Mouse (Mus musculus) heart, embryonic 14.5 days (tissue): ENCODE data around the gene Epn2. TPM values are rescaled to one million over a fixed set of nuclear protein-coding genes. Genes with fewer than 3 reads are reported as not detected.

ENCODE experiments used
- ATAC-seq: fragments of 200-750 bp; cut with Nextera tagmentation; 2 replicates; pipeline ENCODE4 v1.8.0; 2017; ENCODE audit warnings: low read depth, moderate TSS enrichment; ENCODE audit not compliant: insufficient number of reproducible peaks, insufficient read depth, low FRiP score
- H3K27ac ChIP-seq, 2 experiments: fragments of 200-500 bp in 1 of 2; fragments of 300-500 bp in 1 of 2; sonication (generic) in 1 of 2; replicated peaks in 1 of 2; 2 replicates each; pipeline ENCODE4 v1.5.1; 2012 to 2014; ENCODE audit warnings: low read depth in 2 of 2, low read length in 2 of 2, control low read depth in 1 of 2, mild to moderate bottlenecking in 1 of 2, mixed read lengths in 1 of 2; ENCODE audit not compliant: control insufficient read depth in 1 of 2, insufficient read depth in 1 of 2
- H3K27me3 ChIP-seq: fragments of 300-500 bp; sonication (generic); 2 replicates; pipeline ENCODE4 v1.6.1; 2014; ENCODE audit warnings: mild to moderate bottlenecking, low read length, control low read depth; ENCODE audit not compliant: control insufficient read depth, insufficient read depth
- H3K36me3 ChIP-seq: fragments of 300-500 bp; sonication (generic); 2 replicates; pipeline ENCODE4 v1.6.1; 2014; ENCODE audit warnings: mild to moderate bottlenecking, control low read depth, low read length, mixed read lengths; ENCODE audit not compliant: control insufficient read depth, insufficient read depth
- H3K4me1 ChIP-seq, 2 experiments: fragments of 200-500 bp in 1 of 2; fragments of 300-500 bp in 1 of 2; sonication (generic) in 1 of 2; 2 replicates each; pipeline ENCODE4 v1.6.1; 2012 to 2014; ENCODE audit warnings: low read length in 2 of 2, control low read depth in 1 of 2, mixed read lengths in 1 of 2; ENCODE audit not compliant: control insufficient read depth in 2 of 2, insufficient read depth in 2 of 2
- H3K4me2 ChIP-seq: fragments of 300-500 bp; sonication (generic); 2 replicates; pipeline ENCODE4 v1.6.1; 2014; ENCODE audit warnings: mild to moderate bottlenecking, low read length
- H3K4me3 ChIP-seq, 2 experiments: fragments of 200-500 bp in 1 of 2; fragments of 300-500 bp in 1 of 2; sonication (generic) in 1 of 2; 2 replicates each; pipeline ENCODE4 v1.5.1; 2012 to 2014; ENCODE audit warnings: low read length in 2 of 2, mild to moderate bottlenecking in 2 of 2, control low read depth in 1 of 2, low read depth in 1 of 2, moderate library complexity in 1 of 2; ENCODE audit not compliant: control insufficient read depth in 1 of 2, insufficient read depth in 1 of 2
- H3K9ac ChIP-seq: fragments of 300-500 bp; sonication (generic); 2 replicates; pipeline ENCODE4 v1.6.1; 2014; ENCODE audit warnings: mild to moderate bottlenecking, low read length
- H3K9me3 ChIP-seq: fragments of 300-500 bp; sonication (generic); 2 replicates; pipeline ENCODE4 v1.6.1; 2016; ENCODE audit warnings: low read length, control low read depth; ENCODE audit not compliant: control insufficient read depth
- WGBS: fragments of 180-500 bp; shearing (Covaris S2); extraction: QIAGEN DNeasy Blood & Tissue Kit; methylation state at CpG from one replicate; pipeline ENCODE4 v1.1.7; 2014; 5-methylcytosine and 5-hydroxymethylcytosine counted together
- polyA plus RNA-seq: library from polyadenylated mRNA; unstranded; fragments of >200 nt; fragmentation: Nextera tagmentation; extraction: Ambion mirVana; gene quantifications from 2 replicates; pipeline ENCODE4 v1.2.1, GENCODE M21; 2014

Gene Epn2
- polyA plus RNA-seq, 1 experiment from 2014 or later = 23.9 TPM

DNA sequence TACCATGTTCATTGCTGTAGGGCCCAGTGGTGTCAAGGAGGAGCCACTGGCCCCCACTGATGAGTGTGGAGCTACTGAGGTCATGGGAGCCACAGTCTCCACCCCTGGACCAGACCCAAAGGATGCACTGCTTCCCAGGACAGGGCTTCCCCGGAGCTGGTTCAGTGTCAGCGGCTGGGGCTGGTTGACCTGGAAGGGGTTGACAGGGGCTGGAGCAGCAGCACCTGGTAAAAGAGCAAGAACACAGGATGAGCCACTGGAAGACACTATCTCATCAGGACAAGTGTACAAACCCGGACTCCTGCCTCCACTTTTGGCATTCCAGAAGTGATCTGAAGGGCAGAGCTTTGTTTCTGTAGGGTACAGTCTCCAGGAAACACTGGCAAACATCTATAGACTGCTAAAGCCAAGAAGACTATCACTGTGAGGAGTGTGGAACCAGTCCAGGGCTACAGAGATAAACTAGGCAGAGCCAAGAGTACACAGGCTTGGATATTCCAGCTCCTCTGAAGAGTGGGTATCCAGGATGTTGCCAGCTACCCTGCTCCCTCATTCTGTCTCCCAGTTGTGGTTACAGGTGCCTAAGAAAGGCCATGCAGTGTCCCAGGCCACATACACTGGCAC lies 59.9 kb downstream of the Epn2 start:
- H3K4me3 ChIP-seq = no peak overlapping the region
- H3K4me1 ChIP-seq = peaks cover 3 to 11% of the 10 kb centered on the region in 2 experiments
- no peak for ATAC-seq
- H3K27ac ChIP-seq = no peak overlapping the region
- WGBS = 82% methylated on average over 3 of the region's 3 CpGs
- no peak overlapping the region for H3K4me2 ChIP-seq
- H3K27me3 ChIP-seq = no peaks in the 10 kb centered on the region
- H3K9ac ChIP-seq = no peak overlapping the region
- no peaks in the 10 kb centered on the region for H3K9me3 ChIP-seq
- H3K36me3 ChIP-seq = peaks cover 62% of the 10 kb centered on the region

DNA sequence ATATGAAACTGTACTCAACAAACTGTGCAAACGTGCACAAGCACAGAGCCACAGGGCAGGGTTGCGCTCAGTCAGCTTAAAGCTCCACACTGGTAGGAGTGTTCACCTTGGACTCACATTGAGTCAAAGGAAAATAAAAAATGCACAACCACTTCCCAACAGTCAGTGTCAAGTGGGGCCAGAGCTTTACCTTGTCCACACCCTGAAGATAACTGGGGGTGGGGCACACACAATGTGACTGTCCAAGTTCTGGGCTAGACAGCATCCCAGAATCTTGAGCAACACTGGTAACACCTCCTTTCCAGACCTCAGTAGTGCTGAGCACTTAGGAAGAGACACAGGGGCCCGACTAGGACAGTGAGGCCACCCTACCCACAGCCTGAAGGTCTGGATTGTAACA lies 60.6 kb downstream of the Epn2 start:
- no peaks in the 10 kb centered on the region for H3K27me3 ChIP-seq
- H3K36me3 ChIP-seq = peaks cover 60% of the 10 kb centered on the region
- H3K4me1 ChIP-seq = peaks cover 3 to 11% of the 10 kb centered on the region in 2 experiments
- no peak overlapping the region for H3K4me2 ChIP-seq
- ATAC-seq = no peak
- WGBS = 62% methylated on average over 3 of the region's 3 CpGs
- no peak overlapping the region for H3K4me3 ChIP-seq
- no peaks in the 10 kb centered on the region for H3K9me3 ChIP-seq
- no peak overlapping the region for H3K27ac ChIP-seq
- H3K9ac ChIP-seq = no peak overlapping the region

DNA sequence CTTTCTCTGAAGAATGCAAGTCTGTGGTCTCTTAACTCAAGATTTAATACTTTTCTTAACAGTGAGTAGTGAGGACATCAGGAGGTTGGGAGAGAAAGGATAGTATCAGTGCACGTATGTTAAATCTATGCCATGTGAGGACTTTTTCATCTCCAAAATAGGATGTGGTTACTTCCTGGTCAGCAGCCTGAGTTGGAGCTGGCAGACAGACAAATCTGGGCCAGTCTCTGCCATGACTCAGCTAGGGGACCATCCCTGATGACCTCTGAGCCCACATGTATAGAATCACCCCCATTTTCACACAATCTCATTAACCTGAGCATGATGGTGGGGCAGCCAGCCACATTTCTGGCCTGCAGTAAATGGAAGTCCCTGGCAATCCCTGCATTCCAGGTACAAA lies 61.5 kb downstream of the Epn2 start:
- Histone ChIP-seq H3K4me1 (peaks cover 3 to 11% of the 10 kb centered on the region in 2 experiments), H3K4me3 (no peak overlapping the region), H3K4me2 (no peak overlapping the region), H3K27me3 (no peaks in the 10 kb centered on the region), H3K9me3 (no peaks in the 10 kb centered on the region), H3K36me3 (peaks cover 57% of the 10 kb centered on the region), H3K9ac (no peak overlapping the region), H3K27ac (no peak overlapping the region)
- ATAC-seq = no peak
- WGBS = 90% methylated on average over 1 of the region's 1 CpGs

DNA sequence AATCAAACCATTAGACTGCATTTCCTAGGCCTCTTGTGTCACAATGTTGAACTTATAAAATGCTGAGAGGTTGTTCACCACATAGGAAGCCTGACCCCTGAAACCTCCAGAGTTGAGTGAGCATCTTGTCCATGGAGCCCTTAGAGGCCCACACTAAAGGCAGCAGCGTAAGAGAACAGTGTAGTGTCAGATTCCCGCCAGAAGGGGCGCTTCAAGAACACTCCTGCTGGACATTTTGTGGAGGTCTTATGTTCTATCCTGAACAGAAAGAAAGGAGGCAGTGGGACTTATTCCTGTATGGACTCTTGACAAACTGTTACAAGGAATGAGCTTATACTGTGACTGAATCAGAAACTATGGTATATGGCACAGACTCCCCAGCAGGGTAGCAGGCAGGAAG lies 64.5 kb downstream of the Epn2 start:
- ATAC-seq = no peak
- Histone ChIP-seq H3K36me3 (peaks cover 33% of the 10 kb centered on the region), H3K27me3 (no peaks in the 10 kb centered on the region), H3K4me3 (no peak overlapping the region), H3K9me3 (no peaks in the 10 kb centered on the region), H3K9ac (no peak overlapping the region), H3K4me2 (no peak overlapping the region), H3K4me1 (peaks cover 3 to 11% of the 10 kb centered on the region in 2 experiments), H3K27ac (no peak overlapping the region)
- WGBS = 41% methylated on average over 3 of the region's 3 CpGs

DNA sequence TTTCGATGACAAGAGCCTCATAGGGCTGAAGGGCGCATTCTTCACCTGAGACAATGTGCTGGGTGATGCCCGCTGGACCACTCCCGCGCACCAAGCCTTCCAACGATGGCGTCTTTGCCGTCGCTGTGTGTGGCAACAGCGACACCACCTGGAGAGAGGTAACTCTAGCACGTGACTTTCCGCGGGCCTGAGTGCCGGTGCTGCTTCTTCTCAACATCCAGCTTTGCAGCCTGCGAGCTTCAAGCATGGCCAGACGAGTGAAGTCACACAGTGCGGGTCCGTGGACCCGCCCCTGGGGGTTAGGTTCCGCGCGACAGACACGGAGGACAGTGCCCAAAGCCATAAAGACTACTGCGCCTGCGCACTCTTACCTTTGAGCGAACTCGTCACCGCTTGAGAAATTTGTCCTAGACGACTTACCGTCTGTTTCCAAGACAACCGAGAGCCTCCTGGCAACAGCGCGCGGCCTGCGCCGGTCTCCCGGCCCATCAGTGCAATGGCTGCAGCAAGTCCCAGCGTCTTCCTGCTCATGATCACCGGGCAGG lies 74.7 kb downstream of the Epn2 start, which contains the start of gene B9d1:
Gene B9d1, plus strand, starts transcription at position 432 of the 545 bp plus-strand sequence.
- Histone ChIP-seq H3K4me3 (peak within 1 kb of the TSS; percentile 70 to 91), H3K9ac (peak within 1 kb of the TSS; percentile 78), H3K4me1 (peaks cover 4 to 6% of the 10 kb centered on the region in 2 experiments), H3K36me3 (no peaks in the 10 kb centered on the region), H3K9me3 (no peaks in the 10 kb centered on the region), H3K4me2 (peak within 1 kb of the TSS; percentile 83), H3K27ac (peak within 1 kb of the TSS; percentile 59 to 83), H3K27me3 (no peaks in the 10 kb centered on the region)
- WGBS = under 1% methylated on average over 39 of the region's 39 CpGs
- peak; percentile 91 for ATAC-seq

DNA sequence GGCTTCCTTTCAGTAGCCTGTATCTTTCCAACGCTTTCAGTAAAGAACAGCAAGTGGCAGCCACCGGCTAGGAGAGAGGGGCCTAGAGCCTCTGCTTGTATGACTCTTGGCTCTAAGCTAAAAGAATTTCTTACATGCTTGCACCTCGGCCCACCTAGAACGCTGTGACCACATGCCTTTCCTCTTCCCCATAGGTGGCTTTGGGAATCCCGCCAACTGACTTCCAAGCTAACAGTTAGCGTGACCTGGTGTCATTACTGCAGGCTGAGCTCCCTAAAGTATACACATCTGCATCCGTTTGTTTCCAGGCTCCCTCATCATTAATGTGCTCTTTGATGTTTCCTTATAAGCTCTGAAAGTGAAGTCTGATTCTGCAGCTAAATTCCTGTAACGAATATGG lies 75.6 kb downstream of the Epn2 start:
- H3K4me3 ChIP-seq = no peak overlapping the region
- WGBS = 82% methylated on average over 8 of the region's 8 CpGs
- H3K9ac ChIP-seq = no peak overlapping the region
- no peaks in the 10 kb centered on the region for H3K36me3 ChIP-seq
- no peak overlapping the region for H3K4me2 ChIP-seq
- H3K9me3 ChIP-seq = no peaks in the 10 kb centered on the region
- H3K27ac ChIP-seq = no peak overlapping the region
- H3K27me3 ChIP-seq = no peaks in the 10 kb centered on the region
- H3K4me1 ChIP-seq = peaks cover 7 to 11% of the 10 kb centered on the region in 2 experiments
- no peak for ATAC-seq

DNA sequence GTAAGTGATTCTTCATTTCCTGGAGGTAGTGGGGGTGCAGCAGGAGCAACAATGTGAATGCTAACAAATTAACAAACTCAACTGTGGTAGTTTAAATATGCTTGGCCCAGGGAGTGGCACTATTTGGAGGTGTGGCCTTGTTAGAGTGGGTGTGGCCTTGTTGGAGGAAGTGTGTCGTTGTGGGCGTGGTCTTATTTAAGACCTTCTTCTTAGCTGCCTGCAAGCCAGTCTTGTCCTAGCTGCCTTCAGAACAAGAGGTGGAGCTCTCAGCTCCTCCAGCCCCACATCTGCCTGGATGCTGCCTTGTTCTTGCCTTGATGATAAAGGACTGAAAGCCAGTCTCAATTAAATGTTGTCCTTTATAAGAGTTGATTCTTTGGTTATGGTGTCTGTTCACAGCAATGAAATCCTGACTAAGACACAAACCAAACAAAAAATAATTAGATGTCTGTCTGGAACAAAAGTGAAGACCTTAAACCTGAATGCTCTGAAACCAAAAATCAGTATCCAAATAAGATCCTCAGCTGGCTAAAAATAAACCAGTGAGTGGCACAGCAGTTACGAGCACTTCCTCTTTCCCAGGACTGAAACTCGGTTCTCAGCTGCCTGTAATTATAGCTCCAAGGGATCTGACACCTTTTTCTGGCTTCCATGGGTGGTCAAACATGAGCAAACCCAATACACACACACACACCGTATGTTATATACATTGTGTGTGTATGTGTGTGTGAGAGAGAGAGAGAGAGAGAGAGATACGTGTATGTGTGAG lies 80.6 kb downstream of the Epn2 start:
- Histone ChIP-seq H3K4me2 (peak overlapping the region; percentile 16; the same call in 1 of the 2 replicates), H3K9me3 (no peaks in the 10 kb centered on the region), H3K4me3 (no peak overlapping the region), H3K9ac (no peak overlapping the region), H3K27me3 (no peaks in the 10 kb centered on the region), H3K36me3 (no peaks in the 10 kb centered on the region), H3K4me1 (peaks cover 7 to 10% of the 10 kb centered on the region in 2 experiments; a peak in 3 of 4 replicates), H3K27ac (peak overlapping the region; percentile 64 to 67)
- no peak for ATAC-seq
- WGBS = 51% methylated on average over 6 of the region's 6 CpGs
